Mouse (Mus musculus) CH12F3 (cell line): ENCODE measurements around the gene Dnaja1.

Source experiments
- in situ Hi-C: fragments of 300-500 bp; cut with MboI; formaldehyde crosslinking; loops from 2 replicates; pipeline ENCODE4 v1.14.3; 2020; ENCODE audit warnings: low sequenced_read_pairs

The Dnaja1 gene

DNA sequence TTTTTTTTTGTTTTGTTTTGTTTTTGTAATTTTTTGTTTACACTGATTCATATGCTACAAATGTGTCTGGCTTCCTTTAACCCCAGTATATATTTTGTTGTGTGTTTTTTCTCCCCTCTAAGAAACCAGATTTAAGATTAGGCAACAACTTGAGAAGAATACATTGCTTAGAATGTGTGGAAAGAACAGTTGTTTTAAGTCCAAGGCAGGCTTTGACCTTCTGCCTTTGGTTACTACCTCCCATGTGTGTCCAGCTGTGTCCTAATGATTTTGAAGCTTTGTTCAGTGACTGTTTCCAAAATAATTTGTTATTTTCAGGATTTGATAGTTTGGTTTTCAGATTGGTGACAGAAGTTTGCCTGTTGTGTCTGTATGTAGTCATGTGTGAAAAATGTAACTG lies 9.3 kb downstream of the Dnaja1 start:
- in situ Hi-C loops = no loop called here

DNA sequence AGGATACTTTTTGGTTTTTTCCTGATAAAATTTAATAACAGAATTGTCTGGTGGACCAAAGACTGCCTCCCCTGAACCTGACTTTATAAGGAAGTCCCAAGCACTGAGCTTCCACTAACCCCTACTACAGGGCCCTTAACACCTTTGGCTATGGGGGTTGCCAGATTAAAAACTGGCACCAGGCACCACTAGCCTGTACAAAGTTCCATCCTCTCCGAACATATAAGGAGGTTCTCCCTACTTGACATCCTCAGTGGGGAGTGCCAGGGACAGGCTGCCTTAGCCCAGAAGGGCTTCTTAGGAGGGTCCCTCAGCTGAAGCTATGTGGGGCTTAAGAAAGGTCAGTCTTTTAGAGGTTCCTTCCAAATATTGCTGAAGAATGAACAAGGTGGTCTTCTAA lies 13.4 kb downstream of the Dnaja1 start:
- in situ Hi-C loops = no loop called here

DNA sequence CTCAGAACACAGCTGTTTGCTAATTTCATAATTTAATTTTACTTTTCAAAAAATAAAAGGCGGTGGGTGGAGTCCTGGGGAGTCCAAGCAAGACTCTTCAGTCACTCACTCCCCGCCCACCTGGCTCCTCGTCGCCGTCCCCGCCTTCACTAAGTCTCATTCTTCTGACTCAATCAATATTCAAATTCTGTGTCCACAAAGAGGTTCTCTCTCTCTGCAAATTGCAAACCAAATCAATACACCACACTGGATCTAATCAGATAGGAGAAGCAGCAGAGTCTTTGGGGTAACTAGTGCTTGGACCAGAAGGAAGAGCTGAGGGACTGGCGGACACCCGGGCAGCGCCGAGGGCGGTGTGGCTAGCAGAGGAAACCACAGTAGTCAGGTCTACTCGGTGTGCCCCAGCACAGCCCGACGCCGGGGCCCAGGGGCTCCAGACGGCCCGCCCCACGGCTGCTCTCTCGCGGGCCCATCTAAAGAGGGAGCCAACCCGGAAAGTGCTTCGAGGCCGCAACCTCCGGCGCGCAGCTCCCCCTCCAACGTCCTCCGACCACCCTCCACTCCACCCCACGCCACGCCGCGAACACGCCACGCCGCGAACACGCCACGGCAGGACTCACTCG lies 35.3 kb downstream of the Dnaja1 start:
- in situ Hi-C loops = no loop called here

DNA sequence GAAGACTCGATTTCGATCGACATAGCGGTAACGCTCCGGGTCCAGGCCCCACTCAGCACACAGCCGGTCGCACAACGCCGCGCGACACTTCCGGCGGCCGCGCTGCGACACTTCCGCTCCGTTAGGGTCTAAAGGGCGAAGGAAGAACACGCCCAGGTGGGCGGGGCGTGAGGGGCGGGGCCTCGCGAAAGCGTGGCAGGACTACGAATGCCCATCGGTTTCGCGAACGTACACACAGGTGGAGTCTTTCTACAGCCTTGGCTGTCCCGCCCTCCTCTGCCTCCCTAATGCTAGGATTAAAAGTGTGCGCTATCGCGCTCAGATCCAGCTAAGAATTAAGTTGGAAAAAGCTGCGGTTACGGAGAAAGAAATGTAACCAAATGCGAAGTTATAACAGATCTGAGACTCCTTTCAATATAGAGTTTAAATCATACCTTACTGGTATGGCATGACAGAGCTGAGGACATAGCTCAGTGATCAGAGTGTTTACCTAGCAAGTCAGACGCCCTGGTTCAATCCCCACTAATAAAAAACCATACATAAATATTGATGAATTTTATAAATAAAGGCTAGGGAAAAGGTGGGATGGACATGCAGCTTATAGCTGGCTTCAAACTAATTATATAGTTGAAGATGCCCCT lies 36.0 kb downstream of the Dnaja1 start, which contains the start of gene Smu1:
TSS of gene Smu1 (minus strand) at position 144 of the 641 bp plus-strand sequence.
- in situ Hi-C loops = no loop called here

- in situ Hi-C loops = no loop called here
Observed at GRCm38 (mm10) chr4:40759876-40760275, 37.9 kb downstream of the Dnaja1 start.

- in situ Hi-C loops = loop anchor here (5.0 kb wide), 1 partner anchor 133 kb away; no protein-coding TSS in a partner anchor
Observed at GRCm38 (mm10) chr4:40774279-40775259, 52.6 kb downstream of the Dnaja1 start.

DNA sequence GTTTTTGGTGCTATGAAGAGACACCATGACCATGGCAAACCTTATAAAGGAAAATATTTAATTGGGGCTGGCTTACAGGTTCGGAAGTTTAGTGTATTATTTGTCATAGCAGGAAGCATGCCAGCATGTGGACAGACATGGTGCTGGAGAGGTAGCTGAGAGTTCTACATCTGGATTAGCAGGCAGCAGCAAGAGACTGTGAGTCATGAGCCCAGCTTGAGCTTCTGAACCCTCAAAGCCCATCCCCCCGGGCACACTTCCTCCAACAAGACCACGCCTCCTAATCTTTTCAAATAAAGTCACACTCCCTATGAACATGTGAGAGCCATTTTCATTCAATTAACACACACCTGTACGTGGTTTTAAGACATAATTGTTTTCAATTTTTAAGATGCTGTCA lies 54.5 kb downstream of the Dnaja1 start:
- in situ Hi-C loops = no loop called here

DNA sequence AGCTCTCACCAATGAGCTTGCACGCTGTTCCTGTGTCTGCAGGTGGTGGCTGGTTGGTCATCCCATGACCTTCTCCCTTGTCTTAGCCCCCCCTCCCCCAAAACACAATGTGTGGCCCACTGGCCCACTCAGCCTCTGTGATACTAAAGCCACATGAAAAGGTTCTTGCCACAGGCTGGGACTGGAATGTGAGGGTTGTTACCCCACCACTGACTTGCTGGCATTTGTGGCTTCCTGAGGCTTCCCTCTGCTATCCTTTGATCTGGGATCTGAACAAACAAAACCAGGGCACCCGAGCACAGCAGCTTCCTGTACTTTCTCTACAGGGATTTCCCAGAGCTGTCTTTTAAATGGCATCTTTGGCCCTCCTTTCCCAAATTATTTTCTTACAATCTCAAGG lies 55.2 kb downstream of the Dnaja1 start:
- in situ Hi-C loops = no loop called here

- in situ Hi-C loops = no loop called here
Observed at GRCm38 (mm10) chr4:40778656-40779055, 56.7 kb downstream of the Dnaja1 start.

- in situ Hi-C loops = no loop called here
Observed at GRCm38 (mm10) chr4:40781143-40781542, 59.2 kb downstream of the Dnaja1 start.

DNA sequence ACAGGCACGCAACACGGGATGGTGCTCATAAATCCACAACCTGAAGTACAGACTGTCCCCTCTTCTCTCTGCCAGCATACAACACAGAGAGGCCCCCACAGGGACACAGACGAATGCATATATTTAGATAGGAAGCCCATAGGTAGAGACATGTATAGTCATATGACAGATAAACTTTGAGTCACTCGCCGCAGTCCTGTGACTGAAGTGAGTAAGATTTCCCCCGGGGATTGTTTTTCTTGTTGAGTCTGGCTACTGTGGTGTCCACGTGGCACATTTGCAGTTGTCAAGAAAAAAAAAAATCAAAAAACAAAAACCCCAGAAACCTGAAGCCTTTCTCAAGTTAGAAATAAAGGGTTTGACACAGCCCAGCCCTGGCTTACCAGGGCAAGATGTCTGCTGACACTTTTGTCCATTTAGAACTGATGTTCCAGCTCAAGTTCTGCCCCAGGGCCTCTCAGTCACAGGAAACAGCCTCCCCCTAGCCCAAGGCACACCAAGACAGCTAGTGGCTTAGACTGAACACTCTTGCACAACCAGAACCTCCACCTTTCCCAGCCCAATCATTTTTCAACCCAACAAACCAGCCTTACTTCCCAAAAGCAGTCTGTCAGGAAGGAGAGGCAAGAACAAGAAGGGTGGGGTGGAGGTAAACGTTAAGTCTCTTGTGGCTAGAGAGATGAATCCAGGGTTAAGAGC lies 60.0 kb downstream of the Dnaja1 start:
- in situ Hi-C loops = no loop called here

DNA sequence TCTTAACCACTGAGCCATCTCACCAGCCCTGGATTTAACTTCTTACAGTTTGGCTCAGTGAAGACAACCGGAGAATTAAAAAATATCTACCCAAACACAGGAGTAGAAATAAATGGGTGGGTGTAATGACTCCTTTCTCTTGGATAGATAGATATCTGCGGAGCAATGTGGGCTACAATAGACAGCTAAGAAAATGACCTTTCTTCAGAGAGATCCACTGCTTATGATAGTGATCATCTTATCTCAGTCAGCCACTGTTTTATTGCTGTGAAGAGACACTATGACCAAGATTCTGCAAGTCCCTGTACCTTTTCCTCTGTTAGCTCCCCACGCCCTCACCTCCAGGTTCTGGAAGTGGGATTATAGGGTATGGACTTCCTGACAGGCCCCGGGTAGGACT lies 61.1 kb downstream of the Dnaja1 start:
- in situ Hi-C loops = no loop called here

DNA sequence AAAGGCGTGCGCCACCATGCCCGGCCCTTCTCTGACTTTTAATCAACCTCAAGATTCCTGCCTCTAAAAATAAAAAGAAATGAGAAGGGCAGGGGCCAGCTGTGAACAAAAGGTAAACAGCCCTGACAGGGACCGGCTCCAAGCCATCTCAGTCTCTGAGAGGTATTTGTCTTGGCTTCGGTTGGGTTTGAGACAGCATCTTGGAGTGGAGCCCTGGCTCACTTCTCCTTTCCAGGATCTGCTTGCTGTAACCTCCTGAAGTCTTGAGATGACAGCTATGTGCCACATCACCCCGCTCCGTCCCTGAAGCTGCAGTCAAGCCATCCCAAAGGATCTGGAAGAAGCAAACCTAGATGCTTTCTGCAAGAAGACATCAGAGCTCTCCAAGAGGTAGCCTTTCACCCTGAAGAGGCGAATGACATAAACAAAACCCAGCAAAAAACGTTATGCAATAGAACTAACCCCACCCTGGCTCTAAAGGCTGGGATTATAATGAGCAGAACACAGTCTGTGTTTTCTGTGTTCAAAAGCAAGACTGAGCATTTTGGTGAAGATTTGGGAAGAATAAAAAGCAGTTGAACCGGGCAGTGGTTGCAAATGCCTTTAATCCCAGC lies 62.7 kb downstream of the Dnaja1 start:
- in situ Hi-C loops = no loop called here

- in situ Hi-C loops = no loop called here
Observed at GRCm38 (mm10) chr4:40785620-40786166, 63.7 kb downstream of the Dnaja1 start.

DNA sequence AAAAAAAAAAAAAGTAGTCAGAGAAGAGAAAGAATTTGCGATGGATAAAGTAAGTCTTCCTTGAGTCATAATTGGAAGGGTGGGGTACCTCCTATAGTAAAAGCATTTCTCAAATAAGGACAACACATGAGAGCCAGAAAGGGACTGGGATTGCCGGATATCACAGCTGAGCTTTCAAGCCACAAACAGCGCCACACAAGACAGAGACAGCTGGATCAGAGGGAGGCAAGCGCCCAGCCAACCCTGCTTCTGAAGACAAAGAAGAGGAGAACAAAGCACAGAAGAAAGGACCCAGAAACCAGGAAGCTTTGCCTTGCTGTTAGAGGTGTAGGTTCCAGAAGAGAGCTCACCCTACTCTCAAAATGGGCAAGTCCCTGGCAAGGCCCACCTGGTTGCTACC lies 64.6 kb downstream of the Dnaja1 start:
- in situ Hi-C loops = no loop called here
